Mouse (Mus musculus) spleen, adult 2 months (tissue): ENCODE data around the gene Hes3.

Source experiments
- CTCF ChIP-seq: fragments of 200-500 bp; IDR thresholded peaks from 2 replicates; pipeline ENCODE4 v1.5.1; 2011; ENCODE audit warnings: mild to moderate bottlenecking, inconsistent platforms; ENCODE audit not compliant: insufficient read depth, insufficient read length, insufficient replicate concordance; ENCODE audit errors: extremely low read depth
- POLR2A ChIP-seq: fragments of 200-500 bp; IDR thresholded peaks from 2 replicates; pipeline ENCODE4 v1.6.1; 2011; ENCODE audit warnings: low read depth, low read length, inconsistent platforms

DNA sequence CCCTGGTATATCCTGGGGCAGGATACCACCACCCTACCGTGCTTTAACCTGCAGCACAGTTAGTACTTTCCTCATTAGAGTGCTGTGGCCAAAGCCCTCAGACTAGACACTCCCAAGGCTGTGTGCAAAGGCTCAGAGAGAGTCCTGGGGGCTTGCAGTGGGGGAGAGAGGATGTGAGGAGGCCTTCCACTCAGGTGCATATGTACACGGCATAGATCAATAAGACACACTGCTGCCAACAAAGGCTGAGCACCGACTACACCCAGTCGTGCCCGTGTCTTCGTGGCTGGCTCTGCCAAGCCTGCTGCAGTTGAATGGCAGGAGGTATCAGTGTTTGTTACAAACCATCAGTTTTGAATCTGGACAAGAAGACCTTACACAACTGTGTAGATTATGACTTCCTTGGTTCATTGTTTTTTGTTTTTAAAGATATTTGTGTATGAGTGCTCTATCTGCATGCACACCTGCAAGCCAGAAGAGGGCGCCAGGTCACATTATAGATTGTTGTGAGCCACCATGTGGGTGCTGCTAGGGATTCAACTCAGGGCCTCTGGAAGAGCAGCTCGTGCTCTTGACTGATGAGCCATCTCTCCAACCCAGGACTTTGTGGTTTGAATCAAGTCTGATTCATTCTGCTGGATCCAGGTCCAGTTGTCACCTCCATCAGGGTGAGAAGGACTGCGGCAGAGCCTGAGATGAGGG, 26.4 kb downstream of the Hes3 start:
- TF ChIP-seq CTCF: no peak
- no peak for TF ChIP-seq POLR2A
